Mouse (Mus musculus): ENCODE data around the gene Rars. TPM values are rescaled to one million over a fixed set of nuclear protein-coding genes. Genes with fewer than 3 reads are reported as not detected.
"Not testable (repeated sequence)": the region's sequence is repeated elsewhere in the genome, so short reads cannot be mapped to it uniquely, and the experiment has no call there.

The Rars gene
- polyA plus RNA-seq, 1 experiment from 2014 or later, result 123 TPM

DNA sequence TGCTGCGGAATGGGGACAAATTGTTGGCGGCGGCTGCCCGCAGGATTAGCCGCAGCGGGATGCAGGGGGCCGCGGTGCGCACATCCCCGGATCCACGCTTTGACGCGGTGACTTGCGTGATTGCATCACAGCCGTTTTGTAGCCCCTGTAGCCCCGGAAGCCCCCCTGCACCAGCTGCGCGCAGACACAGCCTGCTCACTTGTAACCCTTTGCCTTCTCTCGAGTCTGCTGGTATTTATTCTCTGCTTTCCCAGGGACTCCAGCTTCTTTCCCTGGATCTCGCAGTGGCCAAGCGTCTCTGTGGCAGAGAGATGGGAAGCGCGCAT lies 35.8 kb downstream of the Rars start:
- TF ChIP-seq CTCF (IDR thresholded peaks at IDR 0.05), result no peak
- no peak for DNase-seq (ENCODE audit: low read depth, low spot score)
- CTCF ChIA-PET, result interaction anchor here (1.2 kb wide), 1 partner anchor 16 kb away, joined by 3 read pairs; no protein-coding TSS in a partner anchor
- H3K27me3 ChIP-seq, result peaks cover 13% of the 10 kb centered on the region
- POLR2A ChIA-PET, result no interaction called here
- in situ Hi-C loops (cut with MboI; ENCODE audit: low pct_unique_long_range_greater_than_20kb), result no loop called here
- no peak for ATAC-seq

DNA sequence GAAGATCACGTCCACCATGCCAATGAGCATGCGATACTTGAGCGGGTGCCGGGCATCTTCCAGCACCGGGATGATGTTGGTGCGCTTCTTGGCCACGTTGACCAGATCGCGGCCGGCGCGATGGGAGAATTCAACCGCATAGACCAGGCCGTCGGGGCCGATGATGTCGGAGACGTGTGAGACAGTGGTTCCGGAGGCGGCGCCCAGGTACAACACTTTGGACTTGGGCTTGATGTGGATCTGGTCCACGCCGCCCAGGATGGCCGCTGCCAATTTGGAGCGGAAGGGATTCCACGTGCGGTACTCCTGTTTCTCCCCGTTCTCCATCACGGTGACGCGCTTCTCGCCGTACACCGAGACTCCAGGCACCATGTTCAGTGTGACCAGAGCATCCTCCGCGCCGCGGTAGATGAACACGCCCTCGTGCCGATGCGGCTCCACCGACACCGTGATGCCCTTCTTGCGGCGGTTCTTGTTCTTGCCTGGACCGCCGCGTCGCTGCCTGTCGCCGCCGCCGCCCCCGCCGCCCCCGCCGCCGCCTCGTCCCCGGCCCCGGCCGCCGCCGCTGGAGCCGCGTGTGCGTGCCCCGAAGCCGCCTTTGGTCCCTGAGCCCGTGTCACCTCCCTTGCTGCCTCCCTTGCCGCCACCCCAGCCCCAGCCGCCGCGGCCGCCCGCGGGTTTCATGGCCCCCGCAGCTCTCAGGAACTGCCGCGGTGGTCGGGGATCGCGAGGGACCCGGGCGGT lies 36.4 kb downstream of the Rars start:
- TF ChIP-seq CTCF (IDR thresholded peaks at IDR 0.05), result no peak
- DNase-seq (ENCODE audit: low read depth, low spot score) (no peak), ATAC-seq (no peak)
- in situ Hi-C loops (cut with MboI; ENCODE audit: low pct_unique_long_range_greater_than_20kb), result no loop called here
- H3K27me3 ChIP-seq, result peaks cover 13% of the 10 kb centered on the region
- POLR2A ChIA-PET, result no interaction called here
- CTCF ChIA-PET, result no interaction called here

DNA sequence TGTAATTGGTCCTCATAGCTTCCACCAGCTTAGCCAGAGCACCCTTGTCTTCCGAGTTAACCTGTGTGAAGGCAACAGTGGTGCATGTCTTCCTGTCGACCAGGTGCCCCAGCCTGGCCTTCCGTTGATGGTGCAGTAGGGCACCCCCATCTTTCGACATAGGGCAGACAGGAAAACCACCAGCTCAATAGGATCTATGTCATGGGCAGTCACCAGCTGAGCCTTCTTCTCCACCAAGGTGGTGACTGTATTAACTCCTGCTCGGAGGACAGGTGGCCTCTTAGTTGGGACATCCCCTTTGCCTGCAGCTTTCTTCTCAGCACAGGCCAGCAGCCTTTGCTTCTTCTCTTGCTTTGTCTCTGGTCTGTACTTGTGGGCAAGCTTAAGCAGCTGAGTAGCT lies 41.5 kb downstream of the Rars start:
- in situ Hi-C loops (cut with MboI; ENCODE audit: low pct_unique_long_range_greater_than_20kb); DNase-seq (ENCODE audit: low read depth, low spot score); POLR2A ChIA-PET; CTCF ChIA-PET; H3K27me3 ChIP-seq; ATAC-seq: not testable (repeated sequence)

DNA sequence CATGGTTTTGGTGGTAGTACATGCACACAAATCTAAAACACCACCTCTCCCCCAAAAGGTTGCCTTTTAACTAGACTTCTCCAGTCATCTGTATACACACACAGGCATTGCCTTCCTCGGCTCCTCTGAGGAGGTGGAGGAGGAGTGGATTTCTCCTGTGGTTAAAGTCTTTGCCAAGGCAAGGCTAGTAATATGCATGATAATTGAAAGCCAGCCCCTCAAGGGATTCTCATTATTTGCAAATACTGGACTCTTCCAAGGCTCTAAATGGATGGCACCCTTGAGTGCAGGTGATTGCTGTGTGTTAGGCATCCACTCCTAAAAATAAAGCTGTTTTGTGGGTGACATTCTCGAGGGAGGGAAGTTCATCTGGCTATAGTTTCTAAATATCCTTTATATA lies 45.9 kb downstream of the Rars start:
- TF ChIP-seq CTCF (IDR thresholded peaks at IDR 0.05), result no peak
- POLR2A ChIA-PET, result interaction anchor here (1.5 kb wide), 1 partner anchor 15 kb away, joined by 4 read pairs; no protein-coding TSS in a partner anchor
- no peaks in the 10 kb centered on the region for H3K27me3 ChIP-seq
- ATAC-seq, result no peak
- no peak for DNase-seq (ENCODE audit: low read depth, low spot score)
- in situ Hi-C loops (cut with MboI; ENCODE audit: low pct_unique_long_range_greater_than_20kb), result no loop called here
- CTCF ChIA-PET, result no interaction called here

DNA sequence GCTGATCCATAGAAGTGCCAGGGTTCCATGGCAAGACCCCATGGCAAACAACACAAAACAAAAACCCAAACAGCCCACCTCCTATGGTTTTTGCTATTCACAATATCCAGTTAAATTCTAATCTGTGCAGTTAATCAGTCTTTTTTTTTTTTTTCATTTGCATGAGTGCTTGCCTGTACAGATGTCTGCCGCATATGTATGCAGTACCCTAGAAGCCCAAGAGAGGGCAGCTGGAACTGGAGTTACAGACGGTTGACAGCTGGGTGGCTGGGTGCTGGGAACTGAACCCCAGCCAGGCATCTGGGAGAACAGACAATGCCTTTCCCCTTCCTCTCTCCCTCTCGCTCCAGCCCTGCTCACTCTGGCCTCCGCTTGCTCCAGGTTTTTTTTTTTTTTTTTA lies 49.8 kb downstream of the Rars start:
- no peak for ATAC-seq
- in situ Hi-C loops (cut with MboI; ENCODE audit: low pct_unique_long_range_greater_than_20kb), result no loop called here
- peak; percentile 19 for TF ChIP-seq CTCF (IDR thresholded peaks at IDR 0.05)
- H3K27me3 ChIP-seq, result no peaks in the 10 kb centered on the region
- POLR2A ChIA-PET, result interaction anchor here (0.6 to 0.7 kb wide), 2 partner anchors 198 to 315 kb away, joined by 5 to 6 read pairs; no protein-coding TSS in a partner anchor
- CTCF ChIA-PET, result interaction anchor here (0.9 to 1.2 kb wide), 2 partner anchors 9 to 11 kb away, joined by 3 read pairs; no protein-coding TSS in a partner anchor
- no peak for DNase-seq (ENCODE audit: low read depth, low spot score)

DNA sequence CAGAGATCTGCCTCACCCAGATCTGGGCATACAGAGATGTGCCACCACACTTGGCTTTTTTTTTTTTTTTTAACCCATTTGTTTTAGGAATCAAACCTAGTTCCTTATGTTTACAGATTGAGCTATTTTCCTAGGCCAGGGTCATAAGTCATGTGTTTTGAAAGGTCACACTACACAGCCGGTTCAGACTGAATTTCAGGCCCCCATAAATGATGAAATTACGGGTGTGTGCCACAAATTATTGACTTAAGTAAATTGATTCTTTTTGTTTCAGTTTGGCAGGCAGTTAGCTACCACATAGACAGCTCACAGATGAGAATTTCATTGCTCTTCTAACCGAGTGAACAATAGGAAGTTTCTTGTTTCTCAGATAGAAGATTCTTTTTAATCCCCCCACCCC lies 50.3 kb downstream of the Rars start:
- H3K27me3 ChIP-seq, result no peaks in the 10 kb centered on the region
- no peak for TF ChIP-seq CTCF (IDR thresholded peaks at IDR 0.05)
- DNase-seq (ENCODE audit: low read depth, low spot score) (no peak), ATAC-seq (no peak)
- ChIA-PET CTCF (interaction anchor here (1.2 kb wide), 1 partner anchor 9 kb away, joined by 3 read pairs; no protein-coding TSS in a partner anchor), POLR2A (interaction anchor here (0.6 to 0.7 kb wide), 3 partner anchors 16 to 314 kb away, joined by 3 to 6 read pairs (median 5); no protein-coding TSS in a partner anchor)
- in situ Hi-C loops (cut with MboI; ENCODE audit: low pct_unique_long_range_greater_than_20kb), result no loop called here

DNA sequence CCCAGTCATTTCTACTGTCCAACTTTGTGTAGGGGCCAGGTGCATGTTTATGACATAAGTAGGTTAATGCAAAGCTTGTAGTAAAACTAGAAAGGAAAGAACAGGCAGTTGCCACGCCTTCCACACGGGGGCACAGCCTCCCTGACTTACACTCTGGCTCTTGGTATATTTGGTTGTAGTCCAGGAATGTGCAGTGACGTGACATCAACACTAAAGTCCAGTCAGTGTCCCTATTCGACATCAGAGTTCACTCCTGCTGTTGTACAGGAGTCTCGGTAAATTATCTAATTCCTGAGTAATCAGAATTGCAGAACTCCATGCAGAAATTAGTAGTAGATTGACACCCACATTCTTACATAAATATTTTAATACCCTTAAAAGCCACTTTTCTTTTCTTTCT lies 51.3 kb downstream of the Rars start:
- no peak for ATAC-seq
- TF ChIP-seq CTCF (IDR thresholded peaks at IDR 0.05), result peak; percentile 49
- no peaks in the 10 kb centered on the region for H3K27me3 ChIP-seq
- ChIA-PET CTCF (no interaction called here), POLR2A (no interaction called here)
- in situ Hi-C loops (cut with MboI; ENCODE audit: low pct_unique_long_range_greater_than_20kb), result no loop called here
- DNase-seq (ENCODE audit: low read depth, low spot score), result no peak

DNA sequence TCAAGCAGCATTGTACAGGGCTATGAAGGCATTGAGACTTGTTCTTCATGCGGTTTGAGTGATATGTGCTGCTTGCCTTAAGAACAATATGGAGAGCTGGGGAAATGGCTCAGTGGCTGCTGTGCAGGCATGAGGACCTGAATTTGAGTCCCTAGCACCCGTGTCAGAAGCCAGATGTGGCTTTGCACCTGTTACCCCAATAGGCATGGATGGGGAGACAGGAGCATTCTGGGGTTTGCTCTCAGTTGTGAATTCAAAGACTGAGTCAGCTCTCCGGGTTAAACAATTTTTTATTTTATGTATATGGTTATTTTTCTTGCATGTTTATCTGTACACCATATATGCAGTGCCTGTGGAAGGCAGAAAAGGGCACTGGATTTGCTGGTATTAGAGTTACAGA lies 51.9 kb downstream of the Rars start:
- ChIA-PET CTCF (no interaction called here), POLR2A (interaction anchor here (0.6 kb wide), 1 partner anchor 54 kb away, joined by 3 read pairs; no protein-coding TSS in a partner anchor)
- ATAC-seq (no peak), DNase-seq (ENCODE audit: low read depth, low spot score) (no peak)
- in situ Hi-C loops (cut with MboI; ENCODE audit: low pct_unique_long_range_greater_than_20kb), result no loop called here
- H3K27me3 ChIP-seq, result no peaks in the 10 kb centered on the region
- no peak for TF ChIP-seq CTCF (IDR thresholded peaks at IDR 0.05)

DNA sequence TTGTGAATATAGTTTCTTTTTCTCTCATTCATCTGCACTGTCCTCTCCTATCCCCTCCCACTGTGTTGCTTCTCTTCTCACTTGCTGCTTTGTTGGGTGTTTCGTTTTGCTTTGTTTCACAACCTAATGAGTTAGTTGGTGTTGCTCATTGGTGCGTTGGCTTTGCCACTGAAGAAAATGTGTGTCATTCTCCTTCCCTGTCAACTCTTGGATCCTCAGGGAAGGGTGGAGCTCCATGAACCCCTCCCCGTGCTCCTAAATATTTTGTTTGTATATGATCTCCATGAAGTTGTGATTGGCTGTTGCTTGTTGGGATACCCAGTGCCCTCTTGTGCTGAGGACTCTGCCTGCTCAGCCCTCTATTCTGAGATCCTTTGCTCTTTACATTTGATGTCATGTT lies 54.0 kb downstream of the Rars start:
- ATAC-seq (no peak), DNase-seq (ENCODE audit: low read depth, low spot score) (no peak)
- TF ChIP-seq CTCF (IDR thresholded peaks at IDR 0.05), result no peak
- in situ Hi-C loops (cut with MboI; ENCODE audit: low pct_unique_long_range_greater_than_20kb), result no loop called here
- POLR2A ChIA-PET, result no interaction called here
- CTCF ChIA-PET, result no interaction called here
- no peaks in the 10 kb centered on the region for H3K27me3 ChIP-seq

DNA sequence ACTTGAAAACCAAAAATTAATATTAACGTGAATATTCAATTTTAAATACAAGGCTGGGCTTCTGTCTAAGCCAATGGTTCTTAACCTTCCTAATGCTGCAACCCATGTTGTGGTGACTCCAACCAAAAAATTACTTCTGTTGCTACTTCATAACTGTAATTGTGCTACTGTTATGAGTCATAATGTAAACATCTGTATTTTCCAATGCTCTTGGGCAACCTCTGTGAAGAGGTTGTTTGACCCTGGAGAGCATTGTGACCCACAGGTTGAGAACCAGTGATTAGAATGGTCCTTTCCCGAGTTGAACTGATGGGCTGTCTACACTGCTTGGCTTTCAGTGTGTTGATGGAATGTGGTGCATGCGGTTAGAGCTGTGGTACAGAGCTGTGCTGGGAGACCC lies 57.9 kb downstream of the Rars start:
- in situ Hi-C loops (cut with MboI; ENCODE audit: low pct_unique_long_range_greater_than_20kb), result no loop called here
- DNase-seq (ENCODE audit: low read depth, low spot score) (no peak), ATAC-seq (no peak)
- POLR2A ChIA-PET, result interaction anchor here (0.7 to 1.0 kb wide), 2 partner anchors 24 to 708 kb away, joined by 3 to 5 read pairs; no protein-coding TSS in a partner anchor
- TF ChIP-seq CTCF (IDR thresholded peaks at IDR 0.05), result no peak
- H3K27me3 ChIP-seq, result no peaks in the 10 kb centered on the region
- CTCF ChIA-PET, result interaction anchor here (1.0 to 1.5 kb wide), 2 partner anchors 16 to 33 kb away, joined by 3 read pairs; no protein-coding TSS in a partner anchor

DNA sequence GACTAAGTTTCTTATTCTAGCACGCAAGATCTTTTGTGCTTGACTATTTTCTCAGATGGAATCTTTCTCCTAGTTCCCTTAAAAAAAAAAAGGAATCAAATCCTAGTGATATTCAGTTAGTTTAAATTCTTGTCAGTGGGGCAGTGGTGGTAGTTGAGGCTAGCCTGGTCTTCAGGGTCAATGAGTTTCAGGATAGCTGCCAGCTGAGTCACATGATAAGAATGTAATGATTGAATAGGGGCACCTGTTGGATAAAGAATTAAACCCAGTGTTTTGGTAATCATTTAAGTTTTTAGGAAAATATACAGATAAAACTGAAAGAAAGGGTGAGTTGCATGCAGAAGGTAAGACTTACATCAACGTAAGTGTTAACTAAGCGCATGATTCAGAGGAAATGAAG lies 58.7 kb downstream of the Rars start:
- in situ Hi-C loops (cut with MboI; ENCODE audit: low pct_unique_long_range_greater_than_20kb), result no loop called here
- H3K27me3 ChIP-seq, result no peaks in the 10 kb centered on the region
- no peak for TF ChIP-seq CTCF (IDR thresholded peaks at IDR 0.05)
- DNase-seq (ENCODE audit: low read depth, low spot score) (no peak), ATAC-seq (no peak)
- POLR2A ChIA-PET, result no interaction called here
- CTCF ChIA-PET, result interaction anchor here (1.0 kb wide), 2 partner anchors 9 to 15 kb away, joined by 3 read pairs; no protein-coding TSS in a partner anchor

Measured in Patski (cell line).